Mouse (Mus musculus): ENCODE measurements around the gene Mfsd6l. TPM values are rescaled to one million over a fixed set of nuclear protein-coding genes. Genes with fewer than 3 reads are reported as not detected.

Mfsd6l gene
- polyA plus RNA-seq, 1 experiment from 2014 or later = not detected

- Histone ChIP-seq H3K4me2 (ENCODE audit: low read depth, severe bottlenecking) (0 out of 2 replicates have a peak overlapping the region, but pooled peaks have one; percentile 4), H3K4me1 (ENCODE audit: control insufficient read depth, insufficient read depth, low read length) (peaks cover 6% of the 10 kb centered on the region; the same call in 1 of the 2 replicates), H3K27me3 (ENCODE audit: control insufficient read depth, insufficient read depth, low read length) (no peaks in the 10 kb centered on the region), H3K27ac (replicated peaks; ENCODE audit: low read depth, low read length) (no peak overlapping the region), H3K36me3 (ENCODE audit: control insufficient read depth, insufficient read depth, low read length) (no peaks in the 10 kb centered on the region), H3K9me3 (ENCODE audit: control insufficient read depth, low read length) (no peaks in the 10 kb centered on the region), H3K4me3 (ENCODE audit: low read depth, low read length) (no peak overlapping the region), H3K9ac (ENCODE audit: low read length) (no peak overlapping the region)
- DNase-seq (ENCODE audit: low spot score) = peak; percentile 68
- ATAC-seq (ENCODE audit: insufficient number of reproducible peaks, low FRiP score, low TSS enrichment, low read depth) = no peak
- 5% methylated on average over 8 of the region's 8 CpGs for WGBS
These were observed 11.4 kb upstream of the Mfsd6l start for GRCm38 (mm10) chr11:68544554-68544953.

DNA sequence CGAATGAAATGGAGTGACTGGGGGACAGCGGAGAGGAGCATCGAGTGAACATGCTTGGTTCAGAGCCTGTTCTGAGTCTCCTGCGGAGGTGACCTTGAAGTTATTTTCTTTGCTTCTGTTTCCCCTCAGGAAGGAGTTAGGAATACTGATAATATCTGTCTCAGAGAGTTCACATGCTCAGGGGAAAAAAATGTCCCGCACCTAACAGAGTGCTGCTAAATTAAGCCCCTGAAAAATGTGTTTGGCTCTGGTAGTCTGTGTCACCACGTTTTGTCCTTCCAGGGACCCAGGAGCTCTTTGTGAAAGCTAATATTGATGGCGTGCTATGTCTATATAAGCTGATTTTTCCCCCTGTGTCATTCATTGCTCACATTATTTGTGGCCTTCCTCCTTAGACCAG lies 10.8 kb upstream of the Mfsd6l start:
- H3K27ac ChIP-seq (replicated peaks; ENCODE audit: low read depth, low read length) = no peak overlapping the region

GRCm38 (mm10) chr11:68545682-68546222 lies 10.2 kb upstream of the Mfsd6l start:
- H3K27me3 ChIP-seq (ENCODE audit: control insufficient read depth, insufficient read depth, low read length) = no peaks in the 10 kb centered on the region
- H3K4me3 ChIP-seq (ENCODE audit: low read depth, low read length) = no peak overlapping the region
- ATAC-seq (ENCODE audit: insufficient number of reproducible peaks, low FRiP score, low TSS enrichment, low read depth) (no peak), DNase-seq (ENCODE audit: low spot score) (no peak)
- H3K4me2 ChIP-seq (ENCODE audit: low read depth, severe bottlenecking) = no peak overlapping the region
- H3K27ac ChIP-seq (replicated peaks; ENCODE audit: low read depth, low read length) = no peak overlapping the region
- peaks cover 6% of the 10 kb centered on the region; the same call in 1 of the 2 replicates for H3K4me1 ChIP-seq (ENCODE audit: control insufficient read depth, insufficient read depth, low read length)
- no peaks in the 10 kb centered on the region for H3K9me3 ChIP-seq (ENCODE audit: control insufficient read depth, low read length)
- H3K9ac ChIP-seq (ENCODE audit: low read length) = no peak overlapping the region
- no peaks in the 10 kb centered on the region for H3K36me3 ChIP-seq (ENCODE audit: control insufficient read depth, insufficient read depth, low read length)
- WGBS = 71% methylated on average over 8 of the region's 8 CpGs

More for the DNA sequence above, 10.8 kb upstream of the Mfsd6l start:
- Histone ChIP-seq H3K9me3 (ENCODE audit: control insufficient read depth, low read length) (no peaks in the 10 kb centered on the region), H3K27me3 (ENCODE audit: control insufficient read depth, insufficient read depth, low read length) (no peaks in the 10 kb centered on the region), H3K4me3 (ENCODE audit: low read depth, low read length) (no peak overlapping the region), H3K36me3 (ENCODE audit: control insufficient read depth, insufficient read depth, low read length) (no peaks in the 10 kb centered on the region), H3K4me1 (ENCODE audit: control insufficient read depth, insufficient read depth, low read length) (peaks cover 6% of the 10 kb centered on the region; the same call in 1 of the 2 replicates), H3K4me2 (ENCODE audit: low read depth, severe bottlenecking) (no peak overlapping the region), H3K9ac (ENCODE audit: low read length) (no peak overlapping the region)
- DNase-seq (ENCODE audit: low spot score) (no peak), ATAC-seq (ENCODE audit: insufficient number of reproducible peaks, low FRiP score, low TSS enrichment, low read depth) (no peak)
- whole genome bisulfite sequencing = 66% methylated on average over 7 of the region's 7 CpGs

- H3K4me3 ChIP-seq (ENCODE audit: low read depth, low read length) = no peak overlapping the region
- H3K9me3 ChIP-seq (ENCODE audit: control insufficient read depth, low read length) = no peaks in the 10 kb centered on the region
- no peak overlapping the region for H3K9ac ChIP-seq (ENCODE audit: low read length)
- DNase-seq (ENCODE audit: low spot score) = no peak
- ATAC-seq (ENCODE audit: insufficient number of reproducible peaks, low FRiP score, low TSS enrichment, low read depth) = no peak
- H3K27me3 ChIP-seq (ENCODE audit: control insufficient read depth, insufficient read depth, low read length) = no peaks in the 10 kb centered on the region
- H3K36me3 ChIP-seq (ENCODE audit: control insufficient read depth, insufficient read depth, low read length) = no peaks in the 10 kb centered on the region
- 69% methylated on average over 2 of the region's 2 CpGs for WGBS
- peaks cover 6% of the 10 kb centered on the region; the same call in 1 of the 2 replicates for H3K4me1 ChIP-seq (ENCODE audit: control insufficient read depth, insufficient read depth, low read length)
- no peak overlapping the region for H3K27ac ChIP-seq (replicated peaks; ENCODE audit: low read depth, low read length)
- no peak overlapping the region for H3K4me2 ChIP-seq (ENCODE audit: low read depth, severe bottlenecking)
These were observed 8.5 kb upstream of the Mfsd6l start for GRCm38 (mm10) chr11:68547484-68547883.

GRCm38 (mm10) chr11:68549597-68549996 lies 6.4 kb upstream of the Mfsd6l start:
- no peak overlapping the region for H3K4me2 ChIP-seq (ENCODE audit: low read depth, severe bottlenecking)
- WGBS = 46% methylated on average over 3 of the region's 3 CpGs
- no peaks in the 10 kb centered on the region for H3K27me3 ChIP-seq (ENCODE audit: control insufficient read depth, insufficient read depth, low read length)
- no peak for ATAC-seq (ENCODE audit: insufficient number of reproducible peaks, low FRiP score, low TSS enrichment, low read depth)
- DNase-seq (ENCODE audit: low spot score) = no peak
- H3K9me3 ChIP-seq (ENCODE audit: control insufficient read depth, low read length) = no peaks in the 10 kb centered on the region
- no peaks in the 10 kb centered on the region for H3K36me3 ChIP-seq (ENCODE audit: control insufficient read depth, insufficient read depth, low read length)
- peaks cover 4% of the 10 kb centered on the region; the same call in 1 of the 2 replicates for H3K4me1 ChIP-seq (ENCODE audit: control insufficient read depth, insufficient read depth, low read length)
- H3K9ac ChIP-seq (ENCODE audit: low read length) = no peak overlapping the region
- H3K4me3 ChIP-seq (ENCODE audit: low read depth, low read length) = no peak overlapping the region
- H3K27ac ChIP-seq (replicated peaks; ENCODE audit: low read depth, low read length) = no peak overlapping the region

DNA sequence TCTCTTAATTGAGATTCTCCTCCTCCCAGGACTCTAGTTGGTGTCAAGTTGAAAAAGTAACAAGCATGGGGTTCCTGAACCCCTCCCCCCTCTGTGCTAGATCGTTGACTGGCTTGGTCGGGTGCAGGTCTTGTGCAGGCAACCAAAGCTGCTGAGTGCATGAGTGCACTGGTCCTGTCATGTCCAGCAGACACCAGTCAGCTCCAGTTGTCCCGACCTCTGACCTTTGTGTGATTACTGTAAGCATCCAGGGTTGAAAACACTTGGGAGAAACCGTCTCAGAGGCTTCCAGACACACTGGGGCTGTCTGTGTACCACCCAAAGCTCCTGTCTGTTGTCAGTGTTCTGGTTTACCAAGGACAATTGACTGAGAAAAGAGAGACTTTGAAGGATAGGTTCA lies 5.6 kb upstream of the Mfsd6l start:
- DNase-seq (ENCODE audit: low spot score) (no peak), ATAC-seq (ENCODE audit: insufficient number of reproducible peaks, low FRiP score, low TSS enrichment, low read depth) (no peak)
- Histone ChIP-seq H3K9ac (ENCODE audit: low read length) (no peak overlapping the region), H3K9me3 (ENCODE audit: control insufficient read depth, low read length) (no peaks in the 10 kb centered on the region), H3K4me1 (ENCODE audit: control insufficient read depth, insufficient read depth, low read length) (no peaks in the 10 kb centered on the region), H3K27me3 (ENCODE audit: control insufficient read depth, insufficient read depth, low read length) (peaks cover under 1% of the 10 kb centered on the region; the same call in 1 of the 2 replicates), H3K4me3 (ENCODE audit: low read depth, low read length) (no peak overlapping the region), H3K36me3 (ENCODE audit: control insufficient read depth, insufficient read depth, low read length) (no peaks in the 10 kb centered on the region), H3K4me2 (ENCODE audit: low read depth, severe bottlenecking) (no peak overlapping the region), H3K27ac (replicated peaks; ENCODE audit: low read depth, low read length) (no peak overlapping the region)
- WGBS = 54% methylated on average over 4 of the region's 4 CpGs

DNA sequence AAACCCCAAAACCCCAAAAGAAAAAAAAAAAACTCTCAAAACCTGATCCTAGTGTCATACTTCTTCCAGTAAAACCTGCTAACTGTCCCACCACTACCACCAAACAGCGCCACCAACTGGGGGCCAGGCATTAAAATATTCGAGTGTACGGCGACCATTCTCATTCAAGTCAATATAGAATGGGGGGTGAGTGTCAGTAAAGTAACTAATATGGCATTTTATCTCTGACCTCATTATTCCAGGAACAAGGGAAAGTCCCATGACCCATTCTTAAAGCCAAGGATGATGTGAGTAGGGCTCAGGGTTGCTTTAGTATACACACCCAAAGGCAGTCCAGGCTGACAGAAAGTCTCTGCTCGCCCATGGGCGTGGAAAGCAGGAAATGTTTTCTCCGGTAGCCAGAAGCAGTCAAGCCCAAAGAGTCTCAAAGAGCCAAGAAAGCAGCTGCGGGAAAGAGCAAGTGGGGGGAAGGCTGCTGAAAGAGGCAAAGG lies 2.0 kb upstream of the Mfsd6l start:
- Histone ChIP-seq H3K9me3 (ENCODE audit: control insufficient read depth, low read length) (no peaks in the 10 kb centered on the region), H3K9ac (ENCODE audit: low read length) (no peak overlapping the region), H3K36me3 (ENCODE audit: control insufficient read depth, insufficient read depth, low read length) (no peaks in the 10 kb centered on the region), H3K4me1 (ENCODE audit: control insufficient read depth, insufficient read depth, low read length) (no peaks in the 10 kb centered on the region), H3K27ac (replicated peaks; ENCODE audit: low read depth, low read length) (no peak overlapping the region), H3K27me3 (ENCODE audit: control insufficient read depth, insufficient read depth, low read length) (peaks cover 13% of the 10 kb centered on the region), H3K4me3 (ENCODE audit: low read depth, low read length) (no peak overlapping the region), H3K4me2 (ENCODE audit: low read depth, severe bottlenecking) (no peak overlapping the region)
- ATAC-seq (ENCODE audit: insufficient number of reproducible peaks, low FRiP score, low TSS enrichment, low read depth) (no peak), DNase-seq (ENCODE audit: low spot score) (peak; percentile 47)
- WGBS = 47% methylated on average over 8 of the region's 8 CpGs

DNA sequence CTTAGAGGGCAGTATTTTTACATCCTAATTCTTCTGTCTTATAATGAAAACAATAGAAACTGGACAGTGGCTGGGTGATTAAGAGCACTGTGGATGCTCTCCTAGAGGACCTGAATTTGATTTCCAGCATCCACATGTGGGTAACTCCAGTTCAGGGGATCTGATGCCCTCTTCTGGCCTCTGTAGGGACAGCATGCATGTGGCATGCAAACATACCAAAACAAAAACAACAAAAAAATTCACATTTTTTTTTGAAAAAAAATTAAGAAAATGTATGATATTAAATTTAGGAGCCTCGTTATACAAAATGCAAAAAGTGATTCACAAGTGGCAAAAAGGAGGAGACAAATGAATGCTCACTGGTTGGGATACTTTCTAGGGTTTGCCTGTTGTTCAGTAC lies 3.6 kb downstream of the Mfsd6l start:
- H3K27ac ChIP-seq (replicated peaks; ENCODE audit: low read depth, low read length) = no peak overlapping the region
- no peak overlapping the region for H3K4me3 ChIP-seq (ENCODE audit: low read depth, low read length)
- H3K9ac ChIP-seq (ENCODE audit: low read length) = no peak overlapping the region
- no peaks in the 10 kb centered on the region for H3K9me3 ChIP-seq (ENCODE audit: control insufficient read depth, low read length)
- no peaks in the 10 kb centered on the region for H3K4me1 ChIP-seq (ENCODE audit: control insufficient read depth, insufficient read depth, low read length)
- H3K4me2 ChIP-seq (ENCODE audit: low read depth, severe bottlenecking) = no peak overlapping the region
- DNase-seq (ENCODE audit: low spot score) = no peak
- no peak for ATAC-seq (ENCODE audit: insufficient number of reproducible peaks, low FRiP score, low TSS enrichment, low read depth)
- peaks cover 13% of the 10 kb centered on the region for H3K27me3 ChIP-seq (ENCODE audit: control insufficient read depth, insufficient read depth, low read length)
- H3K36me3 ChIP-seq (ENCODE audit: control insufficient read depth, insufficient read depth, low read length) = no peaks in the 10 kb centered on the region
- 43% methylated on average over 1 of the region's 1 CpGs for WGBS

Measured in limb, embryonic 11.5 days (tissue).